Mouse (Mus musculus) CH12.LX (cell line): ENCODE measurements around the gene Slc6a19. TPM values are rescaled to one million over a fixed set of nuclear protein-coding genes. Genes with fewer than 3 reads are reported as not detected.

Experiments
- DNase-seq: peaks from one replicate; pipeline ENCODE4 v3.0.0-alpha.2; 2013; ENCODE audit errors: extremely low read depth
- H3K27ac ChIP-seq: 2 replicates; pipeline ENCODE4 v1.5.1; 2012; ENCODE audit warnings: low read depth, mild to moderate bottlenecking, control low read depth, moderate library complexity; ENCODE audit not compliant: insufficient read depth
- H3K27me3 ChIP-seq: replicated peaks from 2 replicates; pipeline ENCODE3; 2012; ENCODE audit warnings: inconsistent platforms
- H3K36me3 ChIP-seq, 2 experiments: replicated peaks in 1 of 2; 2 replicates each; pipeline versions ENCODE3 to v1.6.1; 2012; ENCODE audit warnings: inconsistent platforms in 1 of 2, low read length in 1 of 2, mild to moderate bottlenecking in 1 of 2, mixed read lengths in 1 of 2, moderate library complexity in 1 of 2; ENCODE audit not compliant: control insufficient read depth in 1 of 2, insufficient read depth in 1 of 2
- H3K4me1 ChIP-seq, 2 experiments: 2 replicates each; pipeline ENCODE4 v1.6.1; 2012; ENCODE audit warnings: inconsistent platforms in 1 of 2, moderate library complexity in 1 of 2; ENCODE audit not compliant: insufficient read depth in 2 of 2, control insufficient read depth in 1 of 2
- H3K4me2 ChIP-seq: 2 replicates; pipeline ENCODE4 v1.6.1; 2012; ENCODE audit warnings: low read depth, mild to moderate bottlenecking, control low read depth; ENCODE audit not compliant: poor library complexity, insufficient read depth, severe bottlenecking
- H3K4me3 ChIP-seq, 3 experiments: fragments of 150-350 bp in 1 of 3; sonication (generic) in 1 of 3; replicated peaks in 1 of 3; 2 replicates each; pipeline versions ENCODE3 to v1.5.1; 2011 to 2012; ENCODE audit warnings: low read depth in 2 of 3, low read length in 2 of 3, mild to moderate bottlenecking in 2 of 3, moderate library complexity in 2 of 3, control low read depth in 1 of 3, improper control_type of control experiment in 1 of 3, inconsistent platforms in 1 of 3, mixed read lengths in 1 of 3; ENCODE audit not compliant: poor library complexity in 1 of 3
- H3K79me2 ChIP-seq: replicated peaks from 2 replicates; pipeline ENCODE4 v1.6.1; 2012; ENCODE audit warnings: mild to moderate bottlenecking, moderate library complexity; ENCODE audit not compliant: control insufficient read depth, poor library complexity, insufficient read depth, severe bottlenecking; ENCODE audit errors: extremely low read depth
- H3K9ac ChIP-seq: 2 replicates; pipeline ENCODE4 v1.6.1; 2012; ENCODE audit warnings: low read depth, mild to moderate bottlenecking, control low read depth, moderate library complexity; ENCODE audit not compliant: insufficient read depth
- H3K9me3 ChIP-seq: replicated peaks from 2 replicates; pipeline ENCODE3; 2012; ENCODE audit warnings: low read length, inconsistent platforms, mixed read lengths
- BHLHE40 ChIP-seq: IDR thresholded peaks from 2 replicates; pipeline ENCODE4 v1.6.1; 2011; ENCODE audit warnings: mild to moderate bottlenecking, low read depth, low read length, improper control_type of control experiment
- CHD1 ChIP-seq: IDR thresholded peaks from 2 replicates; pipeline ENCODE4 v1.6.1; 2012; ENCODE audit warnings: low read depth, low read length, improper control_type of control experiment, inconsistent platforms
- CTCF ChIP-seq, 2 experiments: IDR thresholded peaks in 1 of 2; conservative IDR thresholded peaks in 1 of 2; 2 replicates each; pipeline ENCODE4 v1.5.1; 2011 to 2012; ENCODE audit warnings: low read depth in 2 of 2, low read length in 2 of 2, improper control_type of control experiment in 1 of 2, inconsistent platforms in 1 of 2, mild to moderate bottlenecking in 1 of 2, moderate library complexity in 1 of 2
- ELF1 ChIP-seq: IDR thresholded peaks from 2 replicates; pipeline ENCODE4 v1.6.1; 2014; ENCODE audit warnings: low read depth, mild to moderate bottlenecking, inconsistent platforms, low read length, improper control_type of control experiment
- HCFC1 ChIP-seq: IDR thresholded peaks from 2 replicates; pipeline ENCODE4 v1.6.1; 2012; ENCODE audit warnings: low read depth, mild to moderate bottlenecking, inconsistent platforms, low read length, improper control_type of control experiment
- IRF4 ChIP-seq: IDR thresholded peaks from 2 replicates; pipeline ENCODE4 v1.6.1; 2014; ENCODE audit warnings: low read depth, mild to moderate bottlenecking, inconsistent platforms, low read length, improper control_type of control experiment
- JUN ChIP-seq: IDR thresholded peaks from 2 replicates; pipeline ENCODE4 v1.6.1; 2011; ENCODE audit warnings: low read depth, mild to moderate bottlenecking, low read length, improper control_type of control experiment, moderate library complexity; ENCODE audit not compliant: insufficient read depth
- JUND ChIP-seq: conservative IDR thresholded peaks from 2 replicates; pipeline ENCODE4 v1.6.1; 2011; ENCODE audit warnings: low read depth, low read length, improper control_type of control experiment
- MAX ChIP-seq: IDR thresholded peaks from 2 replicates; pipeline ENCODE4 v1.6.1; 2011; ENCODE audit warnings: low read length, improper control_type of control experiment
- MAZ ChIP-seq: IDR thresholded peaks from 2 replicates; pipeline ENCODE4 v1.6.1; 2012; ENCODE audit warnings: low read depth, mild to moderate bottlenecking, inconsistent platforms, low read length, improper control_type of control experiment, moderate library complexity
- NELFE ChIP-seq: IDR thresholded peaks from 2 replicates; pipeline ENCODE4 v1.6.1; 2011; ENCODE audit warnings: low read depth, low read length, improper control_type of control experiment
- NRF1 ChIP-seq: IDR thresholded peaks from 2 replicates; pipeline ENCODE4 v1.6.1; 2014; ENCODE audit warnings: low read depth, mild to moderate bottlenecking, inconsistent platforms, low read length, improper control_type of control experiment, moderate library complexity
- PAX5 ChIP-seq: IDR thresholded peaks from 2 replicates; pipeline ENCODE4 v1.6.1; 2012; ENCODE audit warnings: low read length, inconsistent platforms, mixed read lengths
- POLR2A ChIP-seq: IDR thresholded peaks from 2 replicates; pipeline ENCODE4 v1.6.1; 2011; ENCODE audit warnings: low read depth, mild to moderate bottlenecking, improper control_type of control experiment, low read length
- RAD21 ChIP-seq: IDR thresholded peaks from 2 replicates; pipeline ENCODE4 v1.6.1; 2011; ENCODE audit warnings: low read depth, mild to moderate bottlenecking, low read length, improper control_type of control experiment, moderate library complexity
- RCOR1 ChIP-seq: conservative IDR thresholded peaks from 2 replicates; pipeline ENCODE4 v1.6.1; 2012; ENCODE audit warnings: low read depth, mild to moderate bottlenecking, inconsistent platforms, low read length, improper control_type of control experiment
- SIN3A ChIP-seq: IDR thresholded peaks from 2 replicates; pipeline ENCODE4 v1.6.1; 2012; ENCODE audit warnings: low read length, improper control_type of control experiment, inconsistent platforms
- TBP ChIP-seq: conservative IDR thresholded peaks from 2 replicates; pipeline ENCODE4 v1.6.1; 2011; ENCODE audit warnings: low read depth, low read length, improper control_type of control experiment
- UBTF ChIP-seq: IDR thresholded peaks from 2 replicates; pipeline ENCODE4 v1.6.1; 2012; ENCODE audit warnings: low read depth, mild to moderate bottlenecking, inconsistent platforms, low read length, improper control_type of control experiment, moderate library complexity
- USF1 ChIP-seq: IDR thresholded peaks from 2 replicates; pipeline ENCODE4 v1.6.1; 2014; ENCODE audit warnings: low read depth, mild to moderate bottlenecking, inconsistent platforms, low read length, improper control_type of control experiment
- USF2 ChIP-seq: conservative IDR thresholded peaks from 2 replicates; pipeline ENCODE4 v1.6.1; 2011; ENCODE audit warnings: low read depth, low read length, improper control_type of control experiment
- ZC3H11A ChIP-seq: IDR thresholded peaks from 2 replicates; pipeline ENCODE4 v1.6.1; 2012; ENCODE audit warnings: low read depth, mild to moderate bottlenecking, inconsistent platforms, low read length, improper control_type of control experiment
- ZMIZ1 ChIP-seq: IDR thresholded peaks from 2 replicates; pipeline ENCODE4 v1.6.1; 2012; ENCODE audit warnings: low read depth, mild to moderate bottlenecking, inconsistent platforms, low read length, improper control_type of control experiment
- ZNF384 ChIP-seq: IDR thresholded peaks from 2 replicates; pipeline ENCODE4 v1.6.1; 2012; ENCODE audit warnings: low read depth, low read length, improper control_type of control experiment, inconsistent platforms
- dilution Hi-C: fragments of 300-500 bp; cut with MboI; formaldehyde crosslinking; loops from 2 replicates; pipeline ENCODE4 v1.14.3; 2020; ENCODE audit warnings: low sequenced_read_pairs; ENCODE audit not compliant: extremely low pct_unique_long_range_greater_than_20kb, extremely low pct_ligation_motif_present
- in situ Hi-C: fragments of 300-500 bp; cut with MboI; formaldehyde crosslinking; loops from 3 replicates; pipeline ENCODE4 v1.14.3; 2019; ENCODE audit warnings: low sequenced_read_pairs, low pct_ligation_motif_present, low pct_unique_long_range_greater_than_20kb, mixed read lengths
- polyA plus RNA-seq: library from polyadenylated mRNA; unstranded; fragments of >175 nt; gene quantifications from 2 replicates; pipeline ENCODE4 v1.2.1, GENCODE M21; 2012; ENCODE audit warnings: low read depth; ENCODE audit not compliant: insufficient read length
- total RNA-seq, 2 experiments: library from RNA; depleted of rRNA; stranded (reverse); fragments of 300-350 nt in 1 of 2; fragments of >200 nt in 1 of 2; gene quantifications; 2 replicates each; pipeline ENCODE4 v1.2.3; 2012 to 2014

Gene Slc6a19
- total and polyA plus RNA-seq, 3 experiments = 0.13 TPM; not detected in 1

DNA sequence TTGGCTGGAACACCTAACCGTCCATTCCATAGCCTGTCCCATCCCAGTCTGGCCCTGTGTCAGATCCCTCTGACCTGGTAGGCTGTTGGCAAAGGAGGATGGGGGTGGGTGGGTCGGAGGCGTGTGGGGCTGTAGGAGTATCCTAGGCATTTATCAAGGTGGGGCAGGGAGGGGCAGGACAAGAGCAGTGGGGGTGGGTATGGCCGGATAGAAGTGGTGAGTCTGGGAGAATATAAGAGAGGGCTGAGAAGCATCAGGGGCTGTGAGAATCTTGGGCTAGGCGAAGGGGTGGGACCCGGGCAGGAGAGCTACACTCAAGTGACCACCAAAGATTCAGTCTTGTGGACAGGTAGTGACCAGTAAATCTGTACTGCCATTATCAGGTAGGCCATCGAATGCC, 27.6 kb upstream of the Slc6a19 start:
- Histone ChIP-seq H3K79me2 (no peaks in the 10 kb centered on the region), H3K27ac (no peak overlapping the region), H3K4me1 (no peaks in the 10 kb centered on the region), H3K4me3 (no peak overlapping the region), H3K9ac (no peak overlapping the region), H3K36me3 (no peaks in the 10 kb centered on the region), H3K27me3 (peaks cover 4% of the 10 kb centered on the region), H3K9me3 (no peaks in the 10 kb centered on the region), H3K4me2 (no peak overlapping the region)
- TF ChIP-seq NRF1 (no peak), ZMIZ1 (no peak), UBTF (no peak), SIN3A (no peak), HCFC1 (no peak), POLR2A (no peak), PAX5 (no peak), ZC3H11A (no peak), CTCF (conservative IDR thresholded peaks at IDR 0.05 in 1 of 2, IDR thresholded peaks at IDR 0.05 in 1 of 2; ENCODE audit: low read depth in 2 of 2, low read length in 2 of 2) (no peak), USF1 (no peak), ZNF384 (no peak), JUND (no peak), RAD21 (no peak), NELFE (no peak)
- DNase-seq = no peak
- in situ Hi-C loops (no loop called here), dilution Hi-C loops (no loop called here)

DNA sequence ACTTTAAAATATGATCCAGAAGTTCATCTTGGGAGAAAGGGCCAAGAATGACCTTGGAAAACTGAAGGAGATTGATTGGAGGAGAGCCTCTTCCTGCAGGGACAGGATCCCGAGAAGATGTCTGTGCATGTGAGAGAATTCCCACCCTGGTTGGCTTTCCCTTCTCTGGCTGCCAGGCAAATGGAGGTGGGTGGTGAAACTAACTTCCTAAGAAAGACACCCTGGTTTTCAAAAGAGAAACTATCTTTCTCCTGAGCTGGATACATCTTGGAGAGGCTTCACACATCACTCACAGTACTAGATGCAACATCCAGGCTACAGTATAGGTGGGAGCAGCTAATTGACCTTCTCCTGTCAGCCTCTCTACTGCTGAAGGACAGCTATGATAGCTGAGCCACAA, 26.2 kb upstream of the Slc6a19 start:
- DNase-seq = no peak
- H3K4me1 ChIP-seq = 0 out of 4 replicates have a peak, but pooled peaks cover 0 to 2% of the 10 kb centered on the region in 2 experiments
- H3K4me2 ChIP-seq = no peak overlapping the region
- H3K9ac ChIP-seq = no peak overlapping the region
- H3K27me3 ChIP-seq = peaks cover 4% of the 10 kb centered on the region
- dilution Hi-C loops = no loop called here
- in situ Hi-C loops = no loop called here
- no peaks in the 10 kb centered on the region for H3K79me2 ChIP-seq
- H3K27ac ChIP-seq = no peak overlapping the region
- no peaks in the 10 kb centered on the region for H3K36me3 ChIP-seq
- H3K9me3 ChIP-seq = no peaks in the 10 kb centered on the region
- no peak for TF ChIP-seq RCOR1
- no peak overlapping the region for H3K4me3 ChIP-seq

DNA sequence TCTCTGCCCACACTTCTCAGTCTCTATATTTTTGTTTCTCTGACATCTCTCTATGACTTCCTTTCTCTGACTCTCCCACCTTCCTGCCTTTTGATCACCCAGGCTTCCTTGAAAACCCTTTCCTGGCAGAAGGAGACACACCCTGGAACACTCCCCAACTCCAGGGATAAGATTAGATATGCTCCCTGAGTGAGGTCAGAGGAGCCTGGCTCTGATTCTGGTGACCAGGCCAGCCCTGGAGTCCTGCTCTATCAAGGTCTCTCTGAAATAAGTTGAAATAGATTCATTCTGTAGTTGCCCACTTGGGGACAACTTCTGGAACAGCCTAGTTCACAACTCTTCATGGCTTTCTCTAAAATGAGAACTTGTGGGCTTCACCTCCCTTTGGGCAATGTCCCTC, 24.0 kb upstream of the Slc6a19 start:
- Histone ChIP-seq H3K4me1 (0 out of 4 replicates have a peak, but pooled peaks cover 0 to 2% of the 10 kb centered on the region in 2 experiments), H3K36me3 (no peaks in the 10 kb centered on the region), H3K9ac (no peak overlapping the region), H3K4me3 (no peak overlapping the region), H3K9me3 (no peaks in the 10 kb centered on the region), H3K79me2 (no peaks in the 10 kb centered on the region), H3K27me3 (peaks cover 8% of the 10 kb centered on the region), H3K27ac (no peak overlapping the region), H3K4me2 (no peak overlapping the region)
- DNase-seq = no peak
- TF ChIP-seq ELF1 = no peak
- TF ChIP-seq NRF1 = no peak
- TF ChIP-seq CHD1 = no peak
- no peak for TF ChIP-seq HCFC1
- TF ChIP-seq RAD21 = no peak
- no peak for TF ChIP-seq MAX
- no peak for TF ChIP-seq ZMIZ1
- no peak for TF ChIP-seq UBTF
- no peak for TF ChIP-seq USF1
- no peak for TF ChIP-seq TBP
- TF ChIP-seq ZNF384 = no peak
- no peak for TF ChIP-seq ZC3H11A
- TF ChIP-seq IRF4 = no peak
- no peak for TF ChIP-seq BHLHE40
- TF ChIP-seq SIN3A = no peak
- no peak for TF ChIP-seq MAZ
- no peak for TF ChIP-seq USF2
- TF ChIP-seq JUN = no peak
- in situ Hi-C loops = loop anchor here (5.0 to 10.0 kb wide), 3 partner anchors 34 to 186 kb away; no protein-coding TSS in a partner anchor
- dilution Hi-C loops = no loop called here
